Mouse (Mus musculus) layer of hippocampus, adult 9-10 months (tissue): ENCODE results near the gene Spata45.
"Not testable (repeated sequence)": the region's sequence is repeated elsewhere in the genome, so short reads cannot be mapped to it uniquely, and the experiment has no call there.

Source experiments
- DNase-seq: peaks from one replicate; pipeline ENCODE4 v3.0.0; 2022; ENCODE audit warnings: low spot score

The Spata45 gene

DNA sequence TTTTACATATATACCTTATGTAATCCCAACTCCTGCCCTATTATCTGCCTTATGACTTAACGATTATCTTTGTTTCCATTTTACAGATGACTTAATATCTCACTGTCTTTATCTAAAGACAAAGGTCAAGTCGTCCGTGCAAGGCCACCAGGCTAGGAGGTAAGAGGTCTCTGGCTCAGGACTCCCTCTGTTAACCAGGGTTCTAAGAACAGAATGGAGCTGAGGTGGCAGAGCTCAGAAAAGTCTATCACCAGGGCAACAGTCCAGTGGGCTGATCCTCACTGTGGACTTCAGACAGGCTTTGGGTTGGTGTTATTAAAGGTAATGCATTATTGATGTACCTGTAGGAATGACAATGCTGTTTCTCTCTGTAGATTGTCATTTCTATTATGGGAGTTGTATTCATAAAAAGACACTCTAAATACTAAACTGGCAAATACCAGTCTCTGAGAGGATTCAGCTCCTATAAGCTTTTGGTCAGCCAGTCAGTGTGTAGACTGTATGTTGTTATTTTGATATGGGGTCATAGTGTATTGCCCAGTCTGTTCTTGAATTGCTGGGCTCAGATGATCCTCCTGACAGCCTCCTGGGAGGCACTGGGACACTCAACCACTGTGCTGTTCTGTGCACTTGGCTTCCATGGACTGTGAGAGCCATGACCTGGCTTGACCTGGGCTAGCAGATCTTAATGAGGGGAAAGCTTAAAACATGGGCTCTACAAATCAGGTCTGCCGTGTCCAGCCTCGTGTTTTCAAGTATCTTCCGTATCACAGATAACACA, at the start of gene Spata45:
Gene Spata45, plus strand, starts transcription at position 86 of the 781 bp plus-strand sequence.
- DNase-seq: no peak

GRCm38 (mm10) chr1:190989437-190990082, 46.9 kb upstream of the Spata45 start:
- DNase-seq: no peak

GRCm38 (mm10) chr1:190995548-190995947, 40.9 kb upstream of the Spata45 start:
- no peak for DNase-seq

DNA sequence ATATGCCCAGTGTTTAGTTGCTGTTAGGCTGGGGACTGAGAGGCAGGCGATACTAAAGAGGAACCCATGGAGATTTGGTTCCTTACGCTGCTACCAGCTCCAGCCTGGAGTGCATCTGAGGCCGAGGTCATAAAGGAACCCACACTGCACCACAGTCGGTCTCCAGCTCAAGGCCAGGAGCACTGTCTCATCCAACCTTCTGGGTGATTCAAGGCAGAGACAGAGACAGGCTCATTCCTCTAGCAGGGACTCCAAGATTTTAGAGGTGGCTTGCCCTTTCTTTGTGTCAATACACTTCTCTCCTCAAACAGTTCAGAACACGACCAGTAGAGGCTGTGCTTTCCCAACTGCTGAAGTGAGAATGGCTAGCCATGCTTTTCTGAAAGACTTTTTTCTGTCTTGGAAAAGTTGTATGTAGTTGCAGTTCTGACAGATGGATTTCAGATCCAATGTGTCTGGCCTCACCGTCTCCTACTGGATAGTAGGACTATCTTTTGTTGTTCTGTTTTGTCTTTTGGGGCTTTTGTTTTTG, 40.0 kb upstream of the Spata45 start:
- DNase-seq: no peak

DNA sequence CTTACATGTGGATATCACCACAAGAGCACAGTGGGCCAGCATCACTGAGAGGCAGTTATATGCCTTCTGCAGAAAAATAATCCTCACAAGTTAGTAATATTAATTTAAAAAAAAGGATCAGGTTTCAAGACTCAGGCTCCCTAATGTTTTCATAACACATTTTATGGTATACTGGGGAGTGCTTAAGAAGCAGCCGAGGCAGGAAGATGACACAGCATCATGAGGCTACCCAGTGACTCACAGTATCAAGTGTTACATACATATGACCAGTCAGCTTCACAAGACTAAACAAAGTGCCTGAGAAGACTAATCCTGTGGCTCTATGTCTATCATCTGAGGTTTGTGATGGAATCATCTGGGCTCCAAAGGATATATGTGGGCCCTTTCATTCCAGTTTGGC, 38.4 kb upstream of the Spata45 start:
- DNase-seq: no peak

DNA sequence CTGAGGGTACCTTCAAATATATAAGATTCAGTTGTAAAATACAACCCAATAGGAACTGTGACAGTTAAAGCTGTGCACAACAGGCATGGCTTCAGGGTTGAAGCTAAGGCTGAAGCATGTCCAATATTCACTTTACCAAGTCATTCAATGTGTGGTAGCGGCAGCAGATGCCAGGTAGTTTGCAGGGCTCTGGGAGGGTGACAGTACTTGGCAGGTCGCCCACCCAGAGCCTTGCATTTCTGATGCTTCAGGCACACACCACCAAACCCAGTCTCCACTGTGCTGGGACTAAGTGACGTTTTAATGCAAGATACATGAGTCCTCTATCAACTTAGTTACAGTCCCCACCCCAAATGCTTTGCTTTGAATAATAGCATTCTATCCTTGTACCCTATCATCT, 35.8 kb upstream of the Spata45 start:
- no peak for DNase-seq

- no peak for DNase-seq
Observed at GRCm38 (mm10) chr1:191002201-191002600, 34.2 kb upstream of the Spata45 start.

DNA sequence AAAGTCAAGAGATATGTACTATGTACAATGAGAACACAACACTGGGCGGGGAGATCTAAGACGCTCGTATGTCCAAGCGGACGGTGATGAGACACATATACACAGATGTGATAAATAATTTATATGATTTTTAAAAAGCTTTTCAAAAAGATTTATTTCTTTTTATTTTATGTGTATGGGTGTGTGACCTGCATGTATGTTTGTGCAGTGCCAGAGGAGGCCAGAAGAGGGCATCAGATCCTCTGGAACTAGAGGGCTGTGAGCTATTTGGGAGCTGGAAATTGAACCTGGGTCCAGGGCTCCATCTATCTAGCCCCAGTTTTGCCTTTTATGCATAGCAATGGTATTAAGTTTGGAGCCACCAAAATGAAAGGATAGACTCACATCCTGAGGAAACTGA, 27.7 kb upstream of the Spata45 start:
- DNase-seq: no peak

DNA sequence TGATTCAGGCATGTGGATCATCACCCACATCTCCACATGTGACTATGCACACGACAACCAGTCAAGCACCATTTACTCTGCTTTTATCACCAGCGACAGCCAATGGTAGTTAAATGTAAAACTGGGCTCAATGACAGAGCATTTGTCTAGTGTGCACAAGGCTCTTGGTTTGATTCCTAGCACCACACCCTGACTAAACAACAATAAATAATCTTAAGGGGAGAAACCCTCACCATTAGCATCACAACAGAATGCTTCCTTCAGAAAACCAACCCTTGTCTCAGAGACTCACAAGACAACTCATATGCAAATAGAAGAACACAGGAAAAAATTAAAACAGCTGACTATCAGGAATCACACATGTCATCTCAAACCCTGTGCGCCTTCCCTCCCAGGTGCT, 22.2 kb upstream of the Spata45 start:
- DNase-seq: no peak

- DNase-seq: no peak
Observed at GRCm38 (mm10) chr1:191019803-191020202, 16.6 kb upstream of the Spata45 start.

DNA sequence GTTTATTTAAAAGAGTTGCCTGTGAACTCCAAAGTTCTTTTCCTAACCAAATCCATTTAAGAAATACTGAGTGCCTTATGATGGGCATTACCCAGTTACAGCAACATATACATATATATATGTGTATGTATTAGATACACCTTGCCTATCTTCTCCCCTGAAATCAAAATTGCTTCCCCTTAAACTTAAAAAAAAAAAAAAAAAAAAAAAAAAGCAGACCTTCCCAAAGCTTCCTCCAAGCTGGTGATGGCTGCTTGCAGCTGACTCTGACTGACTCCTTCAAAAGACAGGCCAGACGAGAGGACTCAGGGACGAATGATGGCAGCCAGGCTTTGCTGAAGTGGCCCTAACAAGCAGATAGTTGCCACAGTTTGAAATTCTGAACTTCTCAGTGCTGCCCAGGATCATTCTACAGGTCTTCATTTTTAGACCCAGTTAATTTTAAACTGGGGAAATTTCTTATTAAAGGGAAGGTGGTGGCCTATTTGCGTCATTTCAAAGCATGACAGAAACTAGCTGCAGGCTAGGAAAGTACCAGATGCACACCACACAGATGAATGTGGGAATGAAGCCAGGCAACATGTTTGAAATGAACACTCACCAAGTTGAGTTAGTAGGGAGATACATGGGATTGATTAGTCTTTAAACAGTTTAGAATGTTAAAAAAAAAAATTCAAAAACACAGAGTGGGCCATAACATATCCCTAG, 16.1 kb upstream of the Spata45 start:
- no peak for DNase-seq

GRCm38 (mm10) chr1:191021016-191021415, 15.4 kb upstream of the Spata45 start:
- DNase-seq: peak; percentile 39

- DNase-seq: no peak
Observed at GRCm38 (mm10) chr1:191023140-191023539, 13.3 kb upstream of the Spata45 start.

- DNase-seq: not testable (repeated sequence)
Observed at GRCm38 (mm10) chr1:191023806-191024205, 12.6 kb upstream of the Spata45 start.

DNA sequence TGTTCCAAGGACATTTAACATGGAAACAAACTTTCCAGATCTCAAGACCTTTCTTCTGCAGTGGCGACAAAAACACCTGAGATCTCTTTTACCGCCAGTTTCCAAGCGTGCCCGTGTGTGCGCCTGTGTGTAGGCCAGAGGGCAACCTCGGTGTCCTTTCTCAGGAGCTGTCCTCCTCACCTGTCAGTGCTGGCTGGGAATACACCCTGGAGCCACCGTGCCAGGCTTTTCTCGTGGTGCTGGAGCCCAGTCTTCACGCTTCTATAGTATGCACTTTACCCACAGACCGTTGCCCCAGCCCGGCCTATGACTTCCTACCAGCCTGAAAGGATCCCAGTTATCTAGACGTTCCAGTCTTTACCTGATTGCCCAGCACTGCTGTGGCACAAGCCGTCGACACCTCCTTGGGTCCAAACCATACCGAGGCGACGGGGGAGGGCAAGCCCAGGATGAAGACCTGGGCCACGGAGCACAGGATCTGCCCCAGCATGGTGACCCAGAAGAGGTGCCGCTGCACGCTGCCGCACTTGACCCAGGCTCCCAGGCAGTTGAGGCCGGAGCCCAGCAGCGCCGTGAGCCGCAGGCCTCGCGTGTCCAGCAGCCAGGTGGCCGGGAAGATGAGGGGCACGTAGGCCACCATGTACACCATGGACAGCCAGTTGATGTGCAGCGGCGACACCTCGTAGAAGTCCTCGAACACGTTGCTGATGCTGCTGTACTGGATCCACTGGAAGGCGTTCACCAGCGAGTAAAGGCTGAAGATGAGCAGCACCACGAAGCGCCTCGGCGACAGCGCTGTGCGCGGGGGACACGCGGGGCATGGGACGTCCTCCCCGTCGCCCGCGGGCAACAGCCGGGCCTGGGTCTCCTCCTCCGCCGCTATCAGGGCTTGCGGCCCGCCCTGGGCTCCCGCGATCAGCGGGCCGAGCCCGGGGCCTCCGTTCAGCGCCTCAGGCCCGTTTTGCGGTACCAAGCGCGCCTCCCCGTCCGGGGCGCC, 11.1 kb upstream of the Spata45 start:
- DNase-seq: no peak

- peak; percentile 98 for DNase-seq
Observed at GRCm38 (mm10) chr1:191026021-191026713, 10.3 kb upstream of the Spata45 start, which contains the start of gene Flvcr1. Gene Flvcr1, minus strand, starts transcription at chr1:191026158.

- DNase-seq: no peak
Observed at GRCm38 (mm10) chr1:191030182-191030581, 6.3 kb upstream of the Spata45 start.

DNA sequence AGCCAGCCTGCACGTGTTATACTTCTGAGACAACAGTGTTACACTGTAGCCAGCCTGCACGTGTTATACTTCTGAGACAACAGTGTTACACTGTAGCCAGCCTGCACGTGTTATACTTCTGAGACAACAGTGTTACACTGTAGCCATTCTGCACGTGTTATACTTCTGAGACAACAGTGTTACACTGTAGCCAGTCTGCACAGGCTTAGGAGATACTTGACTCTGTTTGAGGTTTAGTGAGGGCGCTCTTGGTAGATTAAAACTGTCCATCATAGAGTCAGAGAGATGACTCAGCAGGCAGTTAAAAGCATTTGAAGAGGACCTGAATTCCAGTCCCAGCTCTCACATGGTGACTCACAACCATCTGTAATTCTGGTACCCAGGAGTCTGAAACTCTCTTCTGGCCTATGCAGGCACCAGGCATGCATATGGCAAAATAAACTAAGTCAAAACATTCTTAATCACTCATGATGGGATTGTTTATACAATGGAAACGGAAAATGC, 5.5 kb upstream of the Spata45 start:
- not testable (repeated sequence) for DNase-seq

GRCm38 (mm10) chr1:191035649-191036048, 790 bp upstream of the Spata45 start:
- DNase-seq: no peak

DNA sequence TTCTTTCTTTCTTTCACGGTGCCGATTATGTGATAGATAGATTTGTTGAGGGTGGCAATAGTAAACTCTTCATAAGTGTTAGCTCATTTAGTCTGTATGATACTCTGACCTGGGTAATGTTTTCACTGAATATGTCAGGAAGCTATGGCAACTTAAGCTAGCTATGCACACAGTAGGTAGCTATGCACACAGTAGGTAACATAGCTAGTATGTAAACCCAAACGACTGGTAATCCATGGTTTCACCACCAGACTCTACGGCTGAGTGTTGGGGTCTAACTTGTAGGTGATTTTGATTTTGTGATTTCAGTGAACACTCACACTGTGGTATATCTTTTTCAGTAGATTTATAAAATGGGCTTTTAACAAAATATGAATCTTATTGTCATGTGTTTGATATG, 1.6 kb downstream of the Spata45 start:
- DNase-seq: no peak

- no peak for DNase-seq
Observed at GRCm38 (mm10) chr1:191041352-191041751, 4.9 kb downstream of the Spata45 start.
